In the genomic region with DNA sequence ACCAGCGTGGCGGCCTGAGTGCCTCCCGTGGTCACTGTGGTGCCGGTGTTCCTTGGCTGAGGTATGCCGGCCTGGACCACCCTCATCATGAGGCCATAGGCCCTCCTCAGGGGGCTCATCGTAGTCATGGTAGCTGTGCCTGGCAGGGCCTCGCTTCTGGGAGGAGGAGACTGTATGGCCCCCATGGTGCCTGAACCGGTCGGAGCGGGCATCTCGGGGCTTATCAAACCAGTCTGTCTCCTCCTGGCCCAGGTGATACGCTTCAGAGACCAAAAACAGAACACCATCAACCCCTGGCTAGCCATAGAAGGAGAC, we compare ENCODE assay signal across 10 mouse cellular contexts. TPM values are rescaled to one million over a fixed set of nuclear protein-coding genes. Genes with fewer than 3 reads are reported as not detected.
DNase-seq lines count a peak whose midpoint lies in the region; ATAC-seq and TF ChIP-seq lines count a peak whose summit lies in the region.
"Had no signal": no experiment of that assay in that cellular context is flagged by ENCODE, and none has a peak within 500 bp of the region (broad histone marks: within the 10 kb centered on the region; RNA-seq: fewer than 3 reads in every experiment).

No protein-coding gene starts in this region.

- no peak overlapping the region for H3K4me3 ChIP-seq in kidney, embryonic 16.5 days (ENCODE audit: low read length)
- H3K4me3 ChIP-seq in embryonic facial prominence, embryonic 10.5 days: peak overlapping the region; percentile 48; the same call in 1 of the 2 replicates
- H3K4me3 ChIP-seq in limb, embryonic 10.5 days: peak overlapping the region; percentile 41
- H3K4me3 ChIP-seq in midbrain, postnatal 0 days (ENCODE audit: low read depth, low read length): no peak overlapping the region

- H3K27ac ChIP-seq in kidney, embryonic 16.5 days (ENCODE audit: low read length): peak overlapping the region; percentile 75
- H3K27ac ChIP-seq in embryonic facial prominence, embryonic 10.5 days (replicated peaks): peak overlapping the region; percentile 87
- peak overlapping the region; percentile 87 for H3K27ac ChIP-seq in limb, embryonic 10.5 days
- H3K27ac ChIP-seq in midbrain, postnatal 0 days (ENCODE audit: low read depth, low read length): no peak overlapping the region

- peaks cover 31% of the 10 kb centered on the region for H3K4me1 ChIP-seq in kidney, embryonic 16.5 days (ENCODE audit: insufficient read depth, low read length)
- H3K4me1 ChIP-seq in embryonic facial prominence, embryonic 10.5 days: peaks cover 36% of the 10 kb centered on the region
- H3K4me1 ChIP-seq in limb, embryonic 10.5 days: peaks cover 36% of the 10 kb centered on the region
- no peaks in the 10 kb centered on the region for H3K4me1 ChIP-seq in midbrain, postnatal 0 days (ENCODE audit: insufficient read depth, low read length)

- H3K9ac ChIP-seq in kidney, embryonic 16.5 days (replicated peaks; ENCODE audit: low read length): peak overlapping the region; percentile 49; the same call in 1 of the 2 replicates
- no peak overlapping the region for H3K9ac ChIP-seq in midbrain, postnatal 0 days (replicated peaks; ENCODE audit: low read length, poor library complexity, severe bottlenecking)

- H3K9me3 ChIP-seq in kidney, embryonic 16.5 days (ENCODE audit: low read length): no peaks in the 10 kb centered on the region
- H3K9me3 ChIP-seq in embryonic facial prominence, embryonic 10.5 days: no peaks in the 10 kb centered on the region
- H3K9me3 ChIP-seq in limb, embryonic 10.5 days (replicated peaks): no peaks in the 10 kb centered on the region
- no peaks in the 10 kb centered on the region for H3K9me3 ChIP-seq in midbrain, postnatal 0 days (ENCODE audit: low read length)

- TF ChIP-seq CTCF in midbrain, postnatal 0 days (IDR thresholded peaks at IDR 0.05): no peak

- peak; percentile 36; the same call in 1 of the 2 replicates for ATAC-seq in kidney, embryonic 16.5 days (ENCODE audit: low FRiP score, low TSS enrichment)
- ATAC-seq in midbrain, postnatal 0 days (ENCODE audit: low FRiP score): peak; percentile 18; the same call in 1 of the 2 replicates
- ATAC-seq: Patski had no signal

- WGBS in kidney, embryonic 16.5 days: 81% methylated on average over 12 of the region's 12 CpGs
- 64% methylated on average over 12 of the region's 12 CpGs for WGBS in embryonic facial prominence, embryonic 10.5 days
- WGBS in limb, embryonic 10.5 days: 86% methylated on average over 12 of the region's 12 CpGs
- 59% methylated on average over 12 of the region's 12 CpGs for WGBS in midbrain, postnatal 0 days

- H3K27me3 ChIP-seq in kidney, embryonic 16.5 days (ENCODE audit: insufficient read depth, low read length): no peaks in the 10 kb centered on the region
- H3K27me3 ChIP-seq in embryonic facial prominence, embryonic 10.5 days (replicated peaks; ENCODE audit: low read depth, poor library complexity, severe bottlenecking): peaks cover 30% of the 10 kb centered on the region
- H3K27me3 ChIP-seq in limb, embryonic 10.5 days (ENCODE audit: low read depth, poor library complexity, severe bottlenecking): peaks cover 23% of the 10 kb centered on the region
- H3K27me3 ChIP-seq in midbrain, postnatal 0 days (ENCODE audit: insufficient read depth, low read length): no peaks in the 10 kb centered on the region

- DNase-seq in kidney, postnatal 14 days: no peak
- DNase-seq in embryonic facial prominence, embryonic 10.5 days (ENCODE audit: low spot score): no peak
- no peak for DNase-seq in limb, embryonic 10.5 days (ENCODE audit: low spot score)
- no peak for DNase-seq in midbrain, postnatal 0 days (ENCODE audit: low spot score)
- DNase-seq in right cerebral cortex, adult 18-20 months: no peak
- DNase-seq in layer of hippocampus, postnatal 25 days (ENCODE audit: extremely low spot score in 1 of 2, low spot score in 1 of 2): no peak
- DNase-seq in lung, postnatal 36 days: no peak
- DNase-seq: gastrocnemius, postnatal 36 days had no signal

- H3K36me3 ChIP-seq in kidney, embryonic 16.5 days (ENCODE audit: insufficient read depth, low read length): no peaks in the 10 kb centered on the region
- H3K36me3 ChIP-seq in embryonic facial prominence, embryonic 10.5 days (replicated peaks): peaks cover 4% of the 10 kb centered on the region; the same call in 1 of the 2 replicates
- 0 out of 2 replicates have a peak, but pooled peaks cover 6% of the 10 kb centered on the region for H3K36me3 ChIP-seq in limb, embryonic 10.5 days
- H3K36me3 ChIP-seq in midbrain, postnatal 0 days (ENCODE audit: insufficient read depth, low read length): peaks cover 73% of the 10 kb centered on the region

- H3K4me2 ChIP-seq in kidney, embryonic 16.5 days (replicated peaks; ENCODE audit: low read depth, low read length): no peak overlapping the region
- H3K4me2 ChIP-seq in midbrain, postnatal 0 days (ENCODE audit: low read depth, low read length, poor library complexity, severe bottlenecking): no peak overlapping the region

RNA-seq across cellular contexts. Expression of a gene that starts 11.1 kb away (rescaled TPM):
- polyA plus RNA-seq in kidney, embryonic 16.5 days (2015; fragmentation: Nextera tagmentation; extraction: Ambion mirVana): 87.8 and 93.0 TPM in 2 replicates
- polyA plus RNA-seq in embryonic facial prominence, embryonic 10.5 days (2016; fragmentation: Nextera tagmentation; extraction: Ambion mirVana): 68.3 and 72.8 TPM in 2 replicates
- polyA plus RNA-seq in limb, embryonic 10.5 days (2016; fragmentation: Nextera tagmentation; extraction: Ambion mirVana): 70.8 and 76.2 TPM in 2 replicates
- 32.3 and 45.1 TPM in 2 replicates for total RNA-seq in midbrain, postnatal 0 days (2014; rRNA removed)
- polyA plus RNA-seq in midbrain, postnatal 0 days (2015; fragmentation: Nextera tagmentation; extraction: Ambion mirVana): 38.3 and 42.7 TPM in 2 replicates
- 10 to 100 TPM; 32.0 to 32.7 TPM for total RNA-seq in layer of hippocampus, postnatal 25 days (2021)

RNA-seq across cellular contexts. Expression of a gene that starts 22.4 kb away (rescaled TPM):
- 37.2 and 44.3 TPM in 2 replicates for polyA plus RNA-seq in kidney, embryonic 16.5 days (2015; fragmentation: Nextera tagmentation; extraction: Ambion mirVana)
- polyA plus RNA-seq in embryonic facial prominence, embryonic 10.5 days (2016; fragmentation: Nextera tagmentation; extraction: Ambion mirVana): 32.7 and 34.1 TPM in 2 replicates
- polyA plus RNA-seq in limb, embryonic 10.5 days (2016; fragmentation: Nextera tagmentation; extraction: Ambion mirVana): 31.8 and 37.5 TPM in 2 replicates
- total RNA-seq in midbrain, postnatal 0 days (2014; rRNA removed): 46.3 and 60.6 TPM in 2 replicates
- 44.1 and 49.1 TPM in 2 replicates for polyA plus RNA-seq in midbrain, postnatal 0 days (2015; fragmentation: Nextera tagmentation; extraction: Ambion mirVana)
- 10 to 100 TPM; 95.1 to 97.3 TPM for total RNA-seq in layer of hippocampus, postnatal 25 days (2021)

RNA-seq across cellular contexts. Expression of a gene that starts 25.3 kb away (rescaled TPM):
- polyA plus RNA-seq in kidney, embryonic 16.5 days (2015; fragmentation: Nextera tagmentation; extraction: Ambion mirVana): 0.10 and 0.21 TPM in 2 replicates
- polyA plus RNA-seq in embryonic facial prominence, embryonic 10.5 days (2016; fragmentation: Nextera tagmentation; extraction: Ambion mirVana): 0.43 and 0.69 TPM in 2 replicates
- 0.54 and 0.74 TPM in 2 replicates for polyA plus RNA-seq in limb, embryonic 10.5 days (2016; fragmentation: Nextera tagmentation; extraction: Ambion mirVana)
- 0.14 TPM in 1 of 2 replicates, not detected in the other for total RNA-seq in midbrain, postnatal 0 days (2014; rRNA removed)
- polyA plus RNA-seq in midbrain, postnatal 0 days (2015; fragmentation: Nextera tagmentation; extraction: Ambion mirVana): not detected in 2 replicates
- total RNA-seq in layer of hippocampus, postnatal 25 days (2021): not detected
- total RNA-seq: gastrocnemius, postnatal 36 days had no signal

RNA-seq across cellular contexts. Expression of a gene that starts 52.5 kb away (rescaled TPM):
- polyA plus RNA-seq in kidney, embryonic 16.5 days (2015; fragmentation: Nextera tagmentation; extraction: Ambion mirVana): 2.9 and 3.3 TPM in 2 replicates
- polyA plus RNA-seq in embryonic facial prominence, embryonic 10.5 days (2016; fragmentation: Nextera tagmentation; extraction: Ambion mirVana): 2.7 and 2.8 TPM in 2 replicates
- 1.9 and 3.5 TPM in 2 replicates for polyA plus RNA-seq in limb, embryonic 10.5 days (2016; fragmentation: Nextera tagmentation; extraction: Ambion mirVana)
- total RNA-seq in midbrain, postnatal 0 days (2014; rRNA removed): 2.5 and 3.7 TPM in 2 replicates
- polyA plus RNA-seq in midbrain, postnatal 0 days (2015; fragmentation: Nextera tagmentation; extraction: Ambion mirVana): 1.4 and 1.6 TPM in 2 replicates
- 1 to 10 TPM; 2.0 to 2.2 TPM for total RNA-seq in layer of hippocampus, postnatal 25 days (2021)

RNA-seq across cellular contexts. Expression of a gene that starts 56.5 kb away (rescaled TPM):
- 30.9 and 32.4 TPM in 2 replicates for polyA plus RNA-seq in kidney, embryonic 16.5 days (2015; fragmentation: Nextera tagmentation; extraction: Ambion mirVana)
- 23.3 and 26.1 TPM in 2 replicates for polyA plus RNA-seq in embryonic facial prominence, embryonic 10.5 days (2016; fragmentation: Nextera tagmentation; extraction: Ambion mirVana)
- polyA plus RNA-seq in limb, embryonic 10.5 days (2016; fragmentation: Nextera tagmentation; extraction: Ambion mirVana): 25.2 and 26.4 TPM in 2 replicates
- 13.4 and 18.7 TPM in 2 replicates for total RNA-seq in midbrain, postnatal 0 days (2014; rRNA removed)
- 14.9 and 17.8 TPM in 2 replicates for polyA plus RNA-seq in midbrain, postnatal 0 days (2015; fragmentation: Nextera tagmentation; extraction: Ambion mirVana)
- total RNA-seq in layer of hippocampus, postnatal 25 days (2021): 10 to 100 TPM; 14.5 to 17.2 TPM

Comparison
In these comparisons a context has a peak if more than half of its experiments do, and no peak if none do; other contexts are left out.
1. H3K4me3 ChIP-seq: peak in embryonic facial prominence, embryonic 10.5 days (single experiment) and limb, embryonic 10.5 days (single experiment); none in kidney, embryonic 16.5 days (single experiment) and midbrain, postnatal 0 days (single experiment).